Mouse (Mus musculus): ENCODE data around the gene Cap2. TPM values are rescaled to one million over a fixed set of nuclear protein-coding genes. Genes with fewer than 3 reads are reported as not detected.
A peak's percentile ranks its signal among the peaks of the same experiment; 100 is the strongest.

The Cap2 gene
- polyA plus RNA-seq, 1 experiment from 2014 or later, result 6.2 TPM

DNA sequence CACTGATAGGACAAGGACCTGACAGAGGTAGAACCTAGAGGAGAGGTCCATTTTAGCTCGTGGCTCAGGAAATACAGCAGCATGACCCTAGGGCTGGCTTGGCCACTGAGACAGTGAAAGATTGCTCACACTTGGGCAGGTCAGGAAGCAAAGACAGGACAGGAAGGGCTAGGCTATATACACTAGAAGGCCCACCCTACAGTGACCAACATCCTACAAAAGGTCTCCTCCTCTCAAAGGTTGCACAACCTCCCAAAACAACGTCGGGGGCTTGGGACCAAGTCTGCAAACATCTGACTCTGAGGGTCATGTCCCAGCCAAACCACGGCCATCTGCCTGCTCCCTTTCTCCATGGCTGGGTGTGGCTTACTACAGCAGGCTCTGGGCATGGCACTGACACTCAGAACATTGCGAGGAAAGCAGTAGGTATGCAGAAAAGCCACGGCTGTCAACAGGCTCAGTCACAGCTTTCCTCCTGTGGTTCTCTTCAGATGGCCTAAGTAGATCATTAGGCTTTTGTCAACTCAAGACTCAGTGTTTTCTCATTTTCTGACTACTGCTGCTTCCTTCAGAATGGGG, 112.1 kb downstream of the Cap2 start:
- Histone ChIP-seq H3K4me1 (no peaks in the 10 kb centered on the region), H3K36me3 (no peaks in the 10 kb centered on the region), H3K9ac (replicated peaks) (no peak overlapping the region), H3K4me2 (no peak overlapping the region), H3K9me3 (replicated peaks) (no peaks in the 10 kb centered on the region), H3K27me3 (replicated peaks) (no peaks in the 10 kb centered on the region), H3K27ac (replicated peaks) (no peak overlapping the region), H3K4me3 (replicated peaks) (no peak overlapping the region)
- WGBS, result 84% methylated on average over 6 of the region's 6 CpGs
- ATAC-seq (ENCODE audit: low FRiP score), result no peak

DNA sequence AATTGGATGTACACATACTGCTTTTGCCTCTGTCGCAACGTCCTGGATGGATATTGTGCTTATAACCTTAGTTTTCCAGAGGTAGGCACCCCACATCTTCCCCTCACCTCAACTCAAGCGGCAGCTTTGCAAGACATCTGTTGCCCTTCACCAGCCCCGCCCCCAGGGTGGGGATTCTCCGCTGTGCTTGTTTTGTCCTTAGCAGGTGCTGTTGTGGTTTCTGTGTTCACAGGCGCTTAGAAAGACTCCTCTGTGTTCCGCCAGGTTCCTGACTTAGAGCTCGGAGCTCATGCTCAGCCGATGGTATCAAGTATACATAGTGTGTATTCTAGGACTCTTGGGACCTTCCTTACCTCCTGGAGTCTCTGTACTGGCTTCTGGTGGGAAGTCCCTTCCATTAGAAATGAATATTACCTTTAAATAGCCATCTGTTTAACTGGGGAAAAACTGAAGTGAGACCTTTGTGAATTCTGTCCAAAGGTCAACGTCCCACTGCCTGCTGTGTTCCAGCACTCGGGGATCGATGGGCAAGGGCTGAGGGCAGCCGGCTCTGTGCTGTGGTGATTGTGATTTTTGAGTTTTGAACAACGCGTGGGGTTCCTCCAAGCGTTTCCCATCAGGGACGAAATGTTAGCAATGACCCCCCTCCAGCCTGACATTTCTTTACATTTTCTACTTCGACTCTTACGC, 115.2 kb downstream of the Cap2 start:
- Histone ChIP-seq H3K36me3 (no peaks in the 10 kb centered on the region), H3K9ac (replicated peaks) (no peak overlapping the region), H3K27me3 (replicated peaks) (no peaks in the 10 kb centered on the region), H3K9me3 (replicated peaks) (no peaks in the 10 kb centered on the region), H3K4me3 (replicated peaks) (no peak overlapping the region), H3K27ac (replicated peaks) (no peak overlapping the region), H3K4me1 (peaks cover 5% of the 10 kb centered on the region), H3K4me2 (no peak overlapping the region)
- ATAC-seq (ENCODE audit: low FRiP score), result no peak
- 91% methylated on average over 19 of the region's 19 CpGs for WGBS

DNA sequence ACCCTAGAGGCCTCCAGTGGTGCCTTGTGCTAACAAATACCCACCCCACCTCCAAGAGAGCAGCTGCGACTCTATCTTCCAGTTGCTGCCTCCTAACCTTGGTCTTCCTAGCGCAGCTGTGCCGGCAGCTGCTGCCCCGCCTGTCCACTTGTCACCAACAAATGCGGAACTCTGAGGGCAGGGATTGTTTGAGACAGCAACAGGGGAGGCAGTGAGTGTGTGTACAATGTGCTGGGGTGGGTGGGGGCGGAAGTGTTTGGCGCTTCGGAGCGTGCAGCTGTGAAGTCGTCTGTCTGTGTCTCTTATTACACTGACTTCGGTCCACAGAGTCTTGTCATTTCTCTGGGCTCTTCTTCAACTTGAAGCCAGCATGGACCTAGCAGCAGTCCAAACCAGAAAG, 118.0 kb downstream of the Cap2 start:
- ATAC-seq (ENCODE audit: low FRiP score), result no peak
- H3K27me3 ChIP-seq (replicated peaks), result no peaks in the 10 kb centered on the region

GRCm38 (mm10) chr13:46620964-46621757, 119.5 kb downstream of the Cap2 start:
- Histone ChIP-seq H3K27me3 (replicated peaks) (no peaks in the 10 kb centered on the region), H3K9ac (replicated peaks) (no peak overlapping the region), H3K9me3 (replicated peaks) (no peaks in the 10 kb centered on the region), H3K4me1 (peaks cover 5% of the 10 kb centered on the region), H3K4me2 (no peak overlapping the region), H3K27ac (replicated peaks) (no peak overlapping the region), H3K36me3 (no peaks in the 10 kb centered on the region), H3K4me3 (replicated peaks) (no peak overlapping the region)
- WGBS, result 91% methylated on average over 7 of the region's 7 CpGs
- ATAC-seq (ENCODE audit: low FRiP score), result no peak

More for the DNA sequence above, 118.0 kb downstream of the Cap2 start:
- Histone ChIP-seq H3K9ac (replicated peaks) (no peak overlapping the region), H3K4me3 (replicated peaks) (no peak overlapping the region), H3K4me1 (peaks cover 5% of the 10 kb centered on the region), H3K27ac (replicated peaks) (no peak overlapping the region), H3K36me3 (no peaks in the 10 kb centered on the region), H3K4me2 (0 out of 2 replicates have a peak overlapping the region, but pooled peaks have one; percentile 1), H3K9me3 (replicated peaks) (no peaks in the 10 kb centered on the region)
- 46% methylated on average over 11 of the region's 11 CpGs for WGBS

GRCm38 (mm10) chr13:46626608-46627007, 125.0 kb downstream of the Cap2 start:
- H3K4me3 ChIP-seq (replicated peaks), result no peak overlapping the region
- H3K36me3 ChIP-seq, result no peaks in the 10 kb centered on the region
- no peak overlapping the region for H3K9ac ChIP-seq (replicated peaks)
- no peak overlapping the region for H3K27ac ChIP-seq (replicated peaks)
- no peaks in the 10 kb centered on the region for H3K9me3 ChIP-seq (replicated peaks)
- WGBS, result 88% methylated on average over 9 of the region's 9 CpGs
- no peaks in the 10 kb centered on the region for H3K27me3 ChIP-seq (replicated peaks)
- peaks cover 4% of the 10 kb centered on the region; the same call in 1 of the 2 replicates for H3K4me1 ChIP-seq
- H3K4me2 ChIP-seq, result no peak overlapping the region
- ATAC-seq (ENCODE audit: low FRiP score), result no peak

DNA sequence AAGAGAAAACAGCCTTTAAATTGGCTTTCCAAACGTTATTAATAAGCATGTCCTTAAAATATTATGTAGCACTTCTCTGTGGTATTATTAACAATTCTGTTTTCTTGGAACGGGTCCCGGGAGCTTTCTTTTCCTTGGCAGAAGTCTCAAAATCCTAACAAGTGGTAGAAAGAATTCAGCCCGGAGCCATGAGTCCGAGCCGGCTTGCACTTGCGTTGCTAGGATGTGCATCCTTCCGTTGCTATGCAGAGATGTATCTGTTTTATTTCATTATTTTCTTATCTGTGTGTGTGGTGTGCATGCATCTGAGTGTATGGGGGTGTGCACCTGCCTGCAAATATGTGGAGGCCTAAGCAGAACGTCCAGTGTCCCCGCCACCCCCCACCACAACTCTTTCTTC, 126.2 kb downstream of the Cap2 start:
- H3K9ac ChIP-seq (replicated peaks), result no peak overlapping the region
- H3K9me3 ChIP-seq (replicated peaks), result no peaks in the 10 kb centered on the region
- 77% methylated on average over 10 of the region's 10 CpGs for WGBS
- H3K4me2 ChIP-seq, result no peak overlapping the region
- peaks cover 7% of the 10 kb centered on the region for H3K4me1 ChIP-seq
- no peak overlapping the region for H3K4me3 ChIP-seq (replicated peaks)
- peak overlapping the region; percentile 41; the same call in 1 of the 2 replicates for H3K27ac ChIP-seq (replicated peaks)
- H3K36me3 ChIP-seq, result no peaks in the 10 kb centered on the region
- ATAC-seq (ENCODE audit: low FRiP score), result no peak
- no peaks in the 10 kb centered on the region for H3K27me3 ChIP-seq (replicated peaks)

DNA sequence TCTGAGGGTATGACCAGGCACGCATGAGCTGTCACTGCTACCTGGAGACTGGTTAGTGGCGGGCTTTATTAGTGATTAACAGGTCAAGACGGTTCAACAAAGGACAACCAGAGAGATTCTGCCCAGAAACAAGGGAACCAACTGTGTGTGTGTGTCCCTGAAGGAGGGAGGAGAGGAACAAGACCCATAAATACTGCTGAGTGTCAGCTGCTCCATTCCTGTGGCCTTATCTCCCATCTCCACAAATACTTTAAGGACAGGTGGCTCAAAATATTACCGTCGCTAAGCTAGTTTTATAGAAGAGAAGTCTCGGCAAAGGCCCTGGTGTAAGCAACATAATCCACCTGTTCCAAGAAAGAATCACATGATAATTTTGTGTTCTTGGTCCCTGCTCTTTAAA, 127.7 kb downstream of the Cap2 start:
- Histone ChIP-seq H3K9ac (replicated peaks) (no peak overlapping the region), H3K27ac (replicated peaks) (no peak overlapping the region), H3K36me3 (no peaks in the 10 kb centered on the region), H3K9me3 (replicated peaks) (no peaks in the 10 kb centered on the region), H3K27me3 (replicated peaks) (no peaks in the 10 kb centered on the region), H3K4me2 (no peak overlapping the region), H3K4me3 (replicated peaks) (no peak overlapping the region), H3K4me1 (peaks cover 19% of the 10 kb centered on the region)
- no peak for ATAC-seq (ENCODE audit: low FRiP score)
- WGBS, result 82% methylated on average over 6 of the region's 6 CpGs

DNA sequence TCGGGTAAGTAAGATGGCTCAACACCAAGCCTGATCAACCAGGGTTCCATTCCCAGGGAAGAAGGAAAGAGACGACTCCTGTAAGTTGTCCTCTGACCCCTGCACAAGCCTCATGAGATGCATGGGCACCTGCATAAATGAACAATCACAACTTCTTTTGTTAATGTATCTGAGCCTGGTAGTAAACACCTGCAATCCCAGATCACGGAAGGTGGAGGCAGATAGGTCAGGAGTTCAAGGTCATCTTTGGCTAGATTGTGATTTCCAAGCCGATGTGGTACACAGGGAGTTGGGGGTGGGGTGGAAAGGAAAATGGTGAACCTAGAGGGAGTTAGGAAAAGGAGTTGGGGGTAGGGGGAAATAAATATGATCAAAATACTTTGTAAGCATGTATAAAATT, 131.1 kb downstream of the Cap2 start:
- ATAC-seq (ENCODE audit: low FRiP score), result no peak
- WGBS, result 61% methylated on average over 4 of the region's 4 CpGs
- Histone ChIP-seq H3K4me1 (peaks cover 19% of the 10 kb centered on the region), H3K27me3 (replicated peaks) (no peaks in the 10 kb centered on the region), H3K9me3 (replicated peaks) (no peaks in the 10 kb centered on the region), H3K36me3 (no peaks in the 10 kb centered on the region), H3K4me3 (replicated peaks) (no peak overlapping the region), H3K27ac (replicated peaks) (peak overlapping the region; percentile 54; the same call in 1 of the 2 replicates), H3K9ac (replicated peaks) (no peak overlapping the region), H3K4me2 (no peak overlapping the region)

DNA sequence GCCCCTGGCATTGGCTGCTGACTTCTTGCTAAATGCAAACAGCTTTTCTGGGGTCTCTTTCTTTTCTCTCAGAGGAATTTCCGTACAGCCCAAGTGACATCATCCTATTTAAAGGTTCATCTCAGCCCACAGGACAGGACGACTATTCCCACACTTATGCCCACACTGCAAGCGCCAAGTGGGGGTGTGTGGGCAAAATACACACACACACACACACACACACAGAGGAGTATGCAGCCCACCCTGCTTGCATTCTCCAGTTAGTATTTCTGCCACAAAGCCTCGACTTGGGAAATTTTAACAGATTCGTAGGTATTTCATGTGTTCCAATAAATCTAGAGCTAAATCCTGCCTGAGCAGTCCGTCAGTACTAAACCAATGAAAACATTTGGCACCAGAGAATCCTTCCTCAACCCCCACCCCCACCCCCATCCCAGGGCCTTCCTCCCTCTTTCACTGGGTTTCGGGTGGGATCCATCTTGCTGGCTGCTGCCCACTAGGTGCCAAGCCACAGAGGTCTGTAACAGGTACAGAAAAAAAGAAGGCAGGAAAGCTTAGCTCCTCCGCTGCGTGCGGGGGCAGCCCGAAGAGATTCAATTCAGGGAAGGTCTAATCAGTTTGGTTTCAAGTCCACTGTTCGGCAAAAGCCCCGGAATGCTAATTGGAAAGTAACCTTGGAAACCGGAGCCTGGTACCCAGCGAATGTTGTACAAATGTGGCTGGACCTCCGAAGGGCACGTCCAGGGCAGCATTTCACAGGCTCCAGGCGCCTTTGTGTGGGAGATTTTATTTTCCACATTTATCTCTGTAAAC, 131.9 kb downstream of the Cap2 start:
- H3K27ac ChIP-seq (replicated peaks), result peak overlapping the region; percentile 78
- 13% methylated on average over 18 of the region's 18 CpGs for WGBS
- H3K9ac ChIP-seq (replicated peaks), result 0 out of 2 replicates have a peak overlapping the region, but pooled peaks have one; percentile 10
- no peaks in the 10 kb centered on the region for H3K27me3 ChIP-seq (replicated peaks)
- H3K4me2 ChIP-seq, result peak overlapping the region; percentile 46
- peaks cover 15% of the 10 kb centered on the region for H3K4me1 ChIP-seq
- peak; percentile 89 for ATAC-seq (ENCODE audit: low FRiP score)
- no peaks in the 10 kb centered on the region for H3K9me3 ChIP-seq (replicated peaks)
- peak overlapping the region; percentile 15; the same call in 1 of the 2 replicates for H3K4me3 ChIP-seq (replicated peaks)
- H3K36me3 ChIP-seq, result no peaks in the 10 kb centered on the region

- no peak overlapping the region for H3K4me3 ChIP-seq (replicated peaks)
- peak overlapping the region; percentile 78 for H3K27ac ChIP-seq (replicated peaks)
- WGBS, result 18% methylated on average over 6 of the region's 6 CpGs
- no peaks in the 10 kb centered on the region for H3K9me3 ChIP-seq (replicated peaks)
- H3K27me3 ChIP-seq (replicated peaks), result no peaks in the 10 kb centered on the region
- H3K4me2 ChIP-seq, result peak overlapping the region; percentile 46
- no peak overlapping the region for H3K9ac ChIP-seq (replicated peaks)
- peak; percentile 55; the same call in 1 of the 2 replicates for ATAC-seq (ENCODE audit: low FRiP score)
- H3K36me3 ChIP-seq, result no peaks in the 10 kb centered on the region
- H3K4me1 ChIP-seq, result peaks cover 15% of the 10 kb centered on the region
Observed at GRCm38 (mm10) chr13:46634133-46634488, 132.5 kb downstream of the Cap2 start.

All from neural tube, embryonic 15.5 days (tissue).